Mouse (Mus musculus) erythroblast, embryonic 14.5 days (primary cell): Measurements from ENCODE around the gene Tmem209.

Experiments
- GATA1 ChIP-seq: IDR thresholded peaks from 2 replicates; pipeline ENCODE4 v1.6.1; 2012; ENCODE audit warnings: low read length, inconsistent platforms, mixed read lengths
- TAL1 ChIP-seq: IDR thresholded peaks from 3 replicates; pipeline ENCODE4 v1.6.1; 2012; ENCODE audit warnings: low read length, inconsistent platforms, mixed read lengths

DNA sequence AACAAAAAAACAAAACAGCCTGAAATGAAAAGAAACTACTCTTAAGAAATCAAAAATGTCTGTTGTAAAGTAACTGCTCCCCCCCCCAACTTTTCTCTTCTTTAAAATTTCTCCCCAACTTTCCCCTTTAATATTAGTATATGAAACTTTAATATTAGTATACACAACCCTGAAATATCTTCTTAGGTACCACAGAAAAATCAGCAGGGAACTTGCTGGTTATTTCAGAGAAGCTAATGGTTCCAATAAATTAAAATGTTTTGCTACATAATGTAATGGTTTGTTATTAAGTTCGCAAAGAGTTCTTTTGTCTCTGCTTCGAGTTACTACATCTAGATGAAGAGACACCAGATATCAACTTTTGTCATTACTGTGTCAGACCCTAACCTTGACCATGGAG is 759 bp downstream of the Tmem209 start:
- TF ChIP-seq GATA1 = no peak
- TF ChIP-seq TAL1 = no peak
